Mouse (Mus musculus) left cerebral cortex, postnatal 10 days (tissue): ENCODE results near the gene Dph2. TPM values are rescaled to one million over a fixed set of nuclear protein-coding genes. Genes with fewer than 3 reads are reported as not detected.
A peak's percentile ranks its signal among the peaks of the same experiment; 100 is the strongest.

ENCODE experiments used
- DNase-seq, 2 experiments: peaks; one replicate each; pipeline ENCODE4 v3.0.0; 2021 to 2022; ENCODE audit warnings: low spot score in 2 of 2, mixed read lengths in 1 of 2; ENCODE audit errors: extremely low spot score in 1 of 2
- intact Hi-C: fragments of 180-260 bp; cut with DNase I; formaldehyde crosslinking; loops from one replicate; pipeline ENCODE4 v1.15.1; 2025
- total RNA-seq, 2 experiments: library from RNA; stranded (reverse); gene quantifications; 2 replicates each; pipeline ENCODE4 v1.2.3; 2021

Gene Dph2
- 10 to 100 TPM in 1 of 2 experiments, 1 to 10 TPM in 1; 8.0 to 10.1 TPM for total RNA-seq

DNA sequence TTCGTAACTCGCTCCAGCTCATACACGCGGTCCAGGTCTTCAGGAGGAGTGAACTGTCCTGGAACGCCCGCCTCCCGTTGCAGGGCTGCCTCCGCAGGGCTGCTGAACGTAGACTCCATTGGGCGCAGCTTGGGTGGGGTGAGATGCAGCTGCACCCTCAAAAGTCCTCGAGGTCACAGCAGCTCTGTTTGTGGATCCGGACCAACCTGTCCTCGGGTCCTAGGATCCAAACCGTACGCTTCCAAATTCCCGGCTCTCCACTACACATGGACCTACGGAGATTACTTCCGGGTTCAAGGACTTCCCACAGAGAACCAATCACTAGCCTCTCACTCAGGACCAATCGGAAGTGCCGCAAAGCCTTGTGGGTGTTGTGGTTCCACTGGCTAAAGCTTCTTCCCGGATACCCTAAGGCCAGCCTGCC, at the start of gene Dph2:
Gene Dph2 (minus strand): TSS at position 295 of the 424 bp plus-strand sequence.
- intact Hi-C loops: no loop called here

DNA sequence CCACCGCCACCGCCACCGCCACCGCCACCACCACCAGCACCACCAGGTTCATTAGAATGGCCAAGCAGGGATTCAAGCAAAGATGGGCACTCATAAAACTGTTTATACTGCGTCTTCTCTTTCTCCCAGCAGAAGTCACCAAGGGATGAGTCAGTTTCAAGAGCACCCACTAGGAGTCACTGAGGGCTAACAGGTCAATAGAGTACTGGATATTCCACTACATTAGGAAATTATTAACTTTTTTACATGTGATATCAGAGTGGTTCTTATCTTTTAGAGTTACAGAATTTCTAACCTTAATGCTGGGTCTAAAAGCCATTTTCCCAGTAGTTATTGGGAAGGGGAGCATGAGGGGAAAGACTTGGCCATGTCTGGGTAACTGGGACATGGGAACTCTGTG, 45.1 kb upstream of the Dph2 start:
- no peak for DNase-seq
- intact Hi-C loops: no loop called here

More for the DNA sequence above, at the start of gene Dph2:
- peak; percentile 86 to 87 for DNase-seq

DNA sequence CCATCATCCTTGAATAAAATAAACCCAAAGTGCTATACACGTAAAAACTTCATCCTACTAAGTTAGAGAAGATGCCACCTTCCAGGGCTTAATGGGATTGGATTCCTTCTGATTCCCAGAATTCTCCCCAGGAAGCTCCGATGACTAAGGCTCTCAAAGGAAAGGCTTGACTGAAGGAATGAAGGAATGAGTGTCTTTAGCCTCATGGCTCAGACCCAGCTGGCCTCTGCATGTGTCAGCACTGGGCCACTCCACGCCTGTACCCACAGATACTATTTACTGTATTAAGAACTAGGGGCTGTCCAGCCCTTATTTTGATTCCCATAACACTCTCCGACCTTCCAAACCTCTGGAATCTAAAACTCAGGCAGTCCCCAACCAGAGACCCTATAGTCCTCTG, 42.2 kb upstream of the Dph2 start:
- no peak for DNase-seq
- intact Hi-C loops: no loop called here

DNA sequence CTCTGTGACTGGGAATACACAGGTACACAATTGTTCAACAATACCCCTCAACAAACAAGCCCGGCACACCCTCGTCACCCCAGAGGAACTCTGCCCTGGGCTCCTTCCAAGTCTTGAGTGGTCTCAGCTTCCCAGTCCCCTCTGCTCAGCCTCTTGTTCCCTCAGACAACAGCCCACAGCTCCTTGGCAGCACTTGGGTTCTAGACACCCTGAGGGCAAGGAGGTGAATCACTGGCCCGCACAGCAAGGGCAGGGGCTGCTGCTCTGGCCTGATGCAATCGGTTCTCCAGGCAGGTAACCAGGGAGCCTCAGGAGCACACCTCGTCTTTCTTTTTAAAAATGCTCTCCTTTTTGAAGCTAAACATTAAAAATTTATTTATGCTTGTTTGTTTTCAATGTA, 41.4 kb upstream of the Dph2 start:
- no peak for DNase-seq
- intact Hi-C loops: no loop called here

GRCm38 (mm10) chr4:117929391-117929881, 37.6 kb upstream of the Dph2 start, which contains the start of gene Artn:
Gene Artn, minus strand, starts transcription at chr4:117929763.
- intact Hi-C loops: loop anchor here (10.0 kb wide), 1 partner anchor 365 kb away; the partner anchor contains the start of gene Ptprf

GRCm38 (mm10) chr4:117928699-117929241, 36.9 kb upstream of the Dph2 start:
- intact Hi-C loops: loop anchor here (1.0 to 10.0 kb wide), 2 partner anchors 155 to 366 kb away; partner anchors contain the start of gene Ptprf
- DNase-seq: peak in 1 of 2 experiments; percentile 56

More at GRCm38 (mm10) chr4:117929391-117929881, 37.6 kb upstream of the Dph2 start, which contains the start of gene Artn:
- DNase-seq: peak in 1 of 2 experiments; percentile 41

DNA sequence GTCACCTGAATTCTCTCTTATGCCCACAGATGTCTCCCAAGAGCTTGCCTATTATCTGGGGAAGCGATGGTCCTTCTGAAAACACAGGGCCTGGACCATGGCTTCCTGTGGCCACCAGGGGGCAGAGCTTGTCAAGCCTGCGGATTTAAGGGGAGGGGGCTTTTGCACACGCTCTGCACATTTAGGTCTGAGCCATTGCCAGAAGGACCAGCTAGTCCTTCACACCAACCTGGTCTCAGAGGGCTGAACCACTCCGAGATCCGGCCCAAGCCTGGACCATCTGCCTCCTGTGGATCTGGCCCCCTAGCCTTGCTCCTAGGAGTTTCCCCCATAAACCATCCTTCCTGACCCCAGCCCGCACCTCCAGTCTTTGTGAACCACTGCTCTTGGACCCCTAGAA, 36.4 kb upstream of the Dph2 start:
- intact Hi-C loops: loop anchor here (1.0 to 10.0 kb wide), 2 partner anchors 155 to 367 kb away; partner anchors contain the start of gene Ptprf
- DNase-seq: peak in 1 of 2 experiments; percentile 60

GRCm38 (mm10) chr4:117926545-117927482, 35.0 kb upstream of the Dph2 start:
- DNase-seq: peak in 1 of 2 experiments; percentile 77
- intact Hi-C loops: loop anchor here (10.0 kb wide), 1 partner anchor 368 kb away; the partner anchor contains the start of gene Ptprf

DNA sequence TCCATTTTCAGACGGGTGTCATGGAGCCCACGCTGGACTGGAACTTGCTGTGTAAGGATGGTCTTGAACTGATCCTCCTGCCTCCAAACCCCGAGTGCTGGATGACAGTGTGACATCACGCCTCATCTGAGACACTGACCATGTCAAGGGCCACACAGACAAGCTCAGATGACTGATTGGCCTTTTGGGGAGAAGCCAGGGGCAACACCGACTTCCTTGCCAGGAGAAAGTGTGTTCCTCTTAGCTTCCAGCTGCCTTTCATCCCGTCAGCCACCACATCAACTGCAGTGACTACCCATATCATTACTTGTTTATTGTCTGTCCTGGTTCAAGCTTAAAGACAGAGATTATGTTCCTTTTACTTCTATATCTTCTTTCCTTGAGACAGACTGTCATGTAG, 33.1 kb upstream of the Dph2 start:
- DNase-seq: no peak
- intact Hi-C loops: loop anchor here (10.0 kb wide), 1 partner anchor 370 kb away; the partner anchor contains the start of gene Ptprf

DNA sequence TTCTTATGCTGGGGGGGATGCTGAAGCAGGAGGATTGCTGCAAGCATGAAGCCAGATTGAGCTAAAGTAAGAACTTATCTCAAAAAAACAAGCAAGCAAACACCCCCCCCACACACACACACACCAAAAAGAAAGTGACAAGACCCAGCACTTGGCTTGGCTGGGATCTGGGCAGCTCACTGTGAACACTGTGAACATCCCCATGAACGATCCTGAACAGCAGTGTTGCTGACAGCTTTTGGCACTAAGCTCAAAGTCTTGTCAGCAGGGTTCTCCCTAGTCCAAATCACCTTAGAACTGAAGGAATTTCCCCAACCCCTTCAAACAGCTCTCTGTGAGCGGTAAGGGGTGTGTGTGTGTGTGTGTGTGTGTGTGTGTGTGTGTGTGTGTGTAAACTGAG, 31.6 kb upstream of the Dph2 start:
- no peak for DNase-seq
- intact Hi-C loops: loop anchor here (10.0 kb wide), 1 partner anchor 371 kb away; the partner anchor contains the start of gene Ptprf

DNA sequence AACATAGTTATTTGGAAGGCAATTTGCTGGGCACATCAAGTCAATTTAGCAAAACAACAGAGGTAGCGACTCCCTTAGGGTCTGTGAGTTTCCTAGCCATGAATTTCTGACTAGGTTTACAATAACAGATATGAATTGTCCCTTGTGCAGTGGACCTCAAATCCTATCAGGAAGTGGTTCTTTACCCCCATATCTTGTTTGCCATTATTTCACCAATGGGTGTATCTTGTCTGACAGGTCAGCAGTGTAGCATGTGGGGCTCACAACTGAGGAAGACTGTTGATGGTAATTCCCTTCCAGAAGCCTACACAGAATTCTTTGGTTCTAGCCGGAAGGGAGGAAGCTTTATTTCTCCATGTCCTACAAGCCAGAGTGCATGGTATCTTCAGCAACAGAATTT, 29.5 kb upstream of the Dph2 start:
- no peak for DNase-seq
- intact Hi-C loops: loop anchor here (10.0 kb wide), 1 partner anchor 373 kb away; the partner anchor contains the start of gene Ptprf

GRCm38 (mm10) chr4:117918762-117919161, 26.9 kb upstream of the Dph2 start:
- intact Hi-C loops: no loop called here

DNA sequence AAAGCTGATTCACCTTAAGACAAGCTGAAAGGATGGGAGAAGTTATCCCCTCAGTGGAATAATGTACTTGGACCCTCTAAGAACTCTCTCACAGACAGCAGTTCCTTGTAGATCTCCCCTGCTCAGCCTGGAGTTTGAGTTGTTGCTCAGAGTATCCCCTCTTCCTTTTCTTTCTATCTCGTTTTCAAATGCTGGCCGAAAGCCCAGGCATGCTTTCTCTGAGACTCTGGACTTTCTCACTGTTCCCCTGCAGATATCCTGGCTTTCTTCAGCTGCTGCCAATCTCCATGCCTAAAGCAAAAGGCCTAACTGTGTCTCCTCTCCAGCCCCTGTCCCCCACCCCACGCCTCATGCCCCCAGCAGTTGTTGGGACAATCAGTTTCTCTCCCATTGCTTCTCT, 26.4 kb upstream of the Dph2 start:
- intact Hi-C loops: no loop called here
- DNase-seq: no peak

More at GRCm38 (mm10) chr4:117918762-117919161, 26.9 kb upstream of the Dph2 start:
- DNase-seq: no peak

DNA sequence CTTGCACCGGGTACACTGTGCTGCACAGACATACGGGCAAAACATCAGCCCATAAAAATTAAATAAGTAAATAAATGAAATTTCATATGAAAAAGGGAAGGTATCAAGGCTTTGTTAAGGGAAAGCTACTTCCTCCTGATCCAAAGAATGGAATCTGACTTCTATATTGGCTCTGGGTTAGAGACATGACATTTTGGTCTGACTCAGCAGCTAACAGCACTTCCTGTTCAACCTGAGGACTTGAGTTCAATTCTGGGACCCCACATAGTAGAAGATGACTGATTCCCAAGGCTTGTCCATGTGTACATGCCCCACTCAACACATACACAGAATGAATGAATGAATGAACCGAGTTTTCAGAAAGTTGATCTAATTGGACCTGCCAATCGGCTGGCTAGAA, 26.0 kb upstream of the Dph2 start:
- DNase-seq: no peak
- intact Hi-C loops: no loop called here

GRCm38 (mm10) chr4:117917402-117917801, 25.6 kb upstream of the Dph2 start:
- intact Hi-C loops: no loop called here

GRCm38 (mm10) chr4:117916386-117916785, 24.6 kb upstream of the Dph2 start:
- intact Hi-C loops: no loop called here
- DNase-seq: no peak

More at GRCm38 (mm10) chr4:117917402-117917801, 25.6 kb upstream of the Dph2 start:
- no peak for DNase-seq

DNA sequence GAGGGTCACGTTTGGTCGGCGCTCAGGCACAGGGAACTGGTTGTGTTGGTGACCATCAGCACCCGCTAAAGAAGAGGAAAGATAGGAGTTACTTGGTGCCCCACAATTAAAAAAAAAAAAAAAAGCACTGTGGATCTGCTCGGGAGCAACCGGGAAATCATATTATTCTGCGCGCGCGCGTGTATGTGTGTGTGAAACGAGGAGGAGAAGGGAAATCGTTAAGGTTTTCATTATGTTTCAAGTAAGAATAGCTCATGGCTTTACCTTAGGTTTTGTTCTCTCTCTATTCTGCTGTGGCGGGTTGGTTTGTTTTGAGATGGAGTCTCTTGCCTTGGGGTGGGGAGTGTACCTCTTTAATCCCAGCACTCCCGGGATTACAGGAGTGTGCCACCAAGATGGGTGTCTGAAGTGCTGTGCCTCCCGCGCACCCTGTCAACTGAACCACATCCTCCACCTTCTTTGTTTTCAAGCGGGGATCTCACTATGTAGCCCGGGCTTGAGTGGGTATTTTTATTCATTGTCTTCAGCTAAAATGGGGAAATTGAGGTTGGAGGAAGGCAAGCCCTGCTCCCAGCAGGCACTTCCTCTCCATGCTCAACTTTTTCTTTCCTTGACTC, 23.8 kb upstream of the Dph2 start:
- intact Hi-C loops: no loop called here
- no peak for DNase-seq

- intact Hi-C loops: no loop called here
- peak; percentile 86 to 93 for DNase-seq
Observed at GRCm38 (mm10) chr4:117914591-117915442, 23.0 kb upstream of the Dph2 start, which contains the start of gene Ipo13. Gene Ipo13, minus strand, starts transcription at chr4:117914999.
